Mouse (Mus musculus): ENCODE measurements around the gene Gm4353. TPM values are rescaled to one million over a fixed set of nuclear protein-coding genes. Genes with fewer than 3 reads are reported as not detected.

Gene Gm4353
- total RNA-seq, 2 experiments from 2014 or later = 0.93 to 2.0 TPM

- peak; percentile 92 to 96 for DNase-seq
- intact Hi-C loops (cut with DNase I) = no loop called here
These were observed 8.5 kb upstream of the Gm4353 start for GRCm38 (mm10) chr7:116092710-116093465.

GRCm38 (mm10) chr7:116060739-116061138, 23.7 kb downstream of the Gm4353 start:
- intact Hi-C loops (cut with DNase I) = no loop called here

GRCm38 (mm10) chr7:116040470-116041019, 43.9 kb downstream of the Gm4353 start:
- intact Hi-C loops (cut with DNase I) = loop anchor here (1.0 to 2.0 kb wide), 2 partner anchors 824 to 1118 kb away; no protein-coding TSS in a partner anchor
- no peak for DNase-seq

More at GRCm38 (mm10) chr7:116060739-116061138, 23.7 kb downstream of the Gm4353 start:
- DNase-seq = no peak

- intact Hi-C loops (cut with DNase I) = loop anchor here (1.0 to 10.0 kb wide), 6 partner anchors 285 to 1168 kb away; no protein-coding TSS in a partner anchor
- peak; percentile 85 to 90 for DNase-seq
These were observed 44.6 kb downstream of the Gm4353 start for GRCm38 (mm10) chr7:116039538-116040466.

GRCm38 (mm10) chr7:116039196-116039537, 45.3 kb downstream of the Gm4353 start, which contains the start of gene 1110004F10Rik:
Gene 1110004F10Rik, plus strand, starts transcription at chr7:116039397.
- intact Hi-C loops (cut with DNase I) = loop anchor here (5.0 to 10.0 kb wide), 4 partner anchors 284 to 1167 kb away; no protein-coding TSS in a partner anchor
- peak in 1 of 2 experiments; percentile 7 for DNase-seq

GRCm38 (mm10) chr7:116038511-116038910, 45.9 kb downstream of the Gm4353 start, which contains the start of gene Sox6:
Gene Sox6, minus strand, starts transcription at chr7:116038796.
- no peak for DNase-seq
- intact Hi-C loops (cut with DNase I) = loop anchor here (5.0 to 10.0 kb wide), 4 partner anchors 284 to 1166 kb away; no protein-coding TSS in a partner anchor

- intact Hi-C loops (cut with DNase I) = loop anchor here (5.0 to 10.0 kb wide), 4 partner anchors 283 to 1166 kb away; no protein-coding TSS in a partner anchor
These were observed 46.4 kb downstream of the Gm4353 start for GRCm38 (mm10) chr7:116038024-116038423.

GRCm38 (mm10) chr7:116036591-116037555, 47.6 kb downstream of the Gm4353 start:
- intact Hi-C loops (cut with DNase I) = loop anchor here (5.0 to 10.0 kb wide), 4 partner anchors 282 to 1165 kb away; no protein-coding TSS in a partner anchor

More at GRCm38 (mm10) chr7:116038024-116038423, 46.4 kb downstream of the Gm4353 start:
- no peak for DNase-seq

GRCm38 (mm10) chr7:116035504-116035903, 48.9 kb downstream of the Gm4353 start:
- DNase-seq = no peak
- intact Hi-C loops (cut with DNase I) = loop anchor here (5.0 to 10.0 kb wide), 4 partner anchors 281 to 1163 kb away; no protein-coding TSS in a partner anchor

More at GRCm38 (mm10) chr7:116036591-116037555, 47.6 kb downstream of the Gm4353 start:
- no peak for DNase-seq

GRCm38 (mm10) chr7:116034282-116034758, 50.1 kb downstream of the Gm4353 start:
- intact Hi-C loops (cut with DNase I) = loop anchor here (5.0 to 10.0 kb wide), 5 partner anchors 187 to 612 kb away; no protein-coding TSS in a partner anchor

GRCm38 (mm10) chr7:116033371-116034241, 50.8 kb downstream of the Gm4353 start:
- intact Hi-C loops (cut with DNase I) = loop anchor here (5.0 to 10.0 kb wide), 5 partner anchors 186 to 611 kb away; no protein-coding TSS in a partner anchor
- DNase-seq = peak; percentile 70 to 76

More at GRCm38 (mm10) chr7:116034282-116034758, 50.1 kb downstream of the Gm4353 start:
- DNase-seq = peak; percentile 55 to 67

Other genes with a start within 250 kb of the Gm4353 start
- 10 to 100 TPM; 27.1 to 32.5 TPM for gene Sox6, start 45.8 kb downstream of the Gm4353 start, total RNA-seq (2021)
- 10 to 100 TPM; 51.3 to 52.1 TPM for gene 1110004F10Rik, start 45.2 kb downstream of the Gm4353 start, total RNA-seq (2021)
- 1 to 10 TPM; 5.9 to 9.1 TPM for gene Plekha7, start 223.7 kb upstream of the Gm4353 start, total RNA-seq (2021)
- gene Rps13, start 249.6 kb upstream of the Gm4353 start, total RNA-seq (2021) = 100 to 1,000 TPM; 300 to 317 TPM

All from heart, postnatal 14 days (tissue).